Mouse (Mus musculus): ENCODE measurements at regions not wholly inside any gene's neighbourhood (a gene's known extent, or its start where the extent isn't known, plus 50 kb on each side); places are given as distances from the start of the nearest gene placed in this dataset.
A peak's percentile ranks its signal among the peaks of the same experiment; 100 is the strongest.

- no peak for TF ChIP-seq CTCF (IDR thresholded peaks at IDR 0.05)
- ATAC-seq (ENCODE audit: low FRiP score) = peak; percentile 47
- WGBS = 8% methylated on average over 7 of the region's 7 CpGs
These were observed 108.9 kb downstream of the Hsd17b3 start for GRCm38 (mm10) chr13:63980012-63980691.

GRCm38 (mm10) chr13:63979581-63979980 lies 109.4 kb downstream of the Hsd17b3 start:
- no peaks in the 10 kb centered on the region for H3K9me3 ChIP-seq (ENCODE audit: low read length)
- peaks cover 10% of the 10 kb centered on the region; the same call in 1 of the 2 replicates for H3K36me3 ChIP-seq (ENCODE audit: insufficient read depth, low read length)
- H3K9ac ChIP-seq (replicated peaks; ENCODE audit: low read length, poor library complexity, severe bottlenecking) = no peak overlapping the region
- 0 out of 2 replicates have a peak, but pooled peaks cover 2% of the 10 kb centered on the region for H3K27me3 ChIP-seq (ENCODE audit: insufficient read depth, low read length)
- ATAC-seq (ENCODE audit: low FRiP score) (no peak), DNase-seq (ENCODE audit: low spot score) (no peak)
- H3K4me3 ChIP-seq (ENCODE audit: low read depth, low read length) = no peak overlapping the region
- H3K4me2 ChIP-seq (ENCODE audit: low read depth, low read length, poor library complexity, severe bottlenecking) = no peak overlapping the region
- TF ChIP-seq CTCF (IDR thresholded peaks at IDR 0.05) = no peak
- 13% methylated on average over 1 of the region's 1 CpGs for WGBS
- H3K27ac ChIP-seq (ENCODE audit: low read depth, low read length) = no peak overlapping the region
- H3K4me1 ChIP-seq (ENCODE audit: insufficient read depth, low read length) = no peaks in the 10 kb centered on the region

More at GRCm38 (mm10) chr13:63980012-63980691, 108.9 kb downstream of the Hsd17b3 start:
- Histone ChIP-seq H3K9ac (replicated peaks; ENCODE audit: low read length, poor library complexity, severe bottlenecking) (no peak overlapping the region), H3K4me1 (ENCODE audit: insufficient read depth, low read length) (no peaks in the 10 kb centered on the region), H3K27ac (ENCODE audit: low read depth, low read length) (0 out of 2 replicates have a peak overlapping the region, but pooled peaks have one; percentile 18), H3K9me3 (ENCODE audit: low read length) (no peaks in the 10 kb centered on the region), H3K36me3 (ENCODE audit: insufficient read depth, low read length) (peaks cover 10% of the 10 kb centered on the region; the same call in 1 of the 2 replicates), H3K4me3 (ENCODE audit: low read depth, low read length) (no peak overlapping the region), H3K27me3 (ENCODE audit: insufficient read depth, low read length) (0 out of 2 replicates have a peak, but pooled peaks cover 2% of the 10 kb centered on the region), H3K4me2 (ENCODE audit: low read depth, low read length, poor library complexity, severe bottlenecking) (no peak overlapping the region)
- DNase-seq (ENCODE audit: low spot score) = peak; percentile 46

GRCm38 (mm10) chr13:63969907-63970306 lies 119.1 kb downstream of the Hsd17b3 start:
- H3K36me3 ChIP-seq (ENCODE audit: insufficient read depth, low read length) = no peaks in the 10 kb centered on the region
- DNase-seq (ENCODE audit: low spot score) (no peak), ATAC-seq (ENCODE audit: low FRiP score) (no peak)
- no peak overlapping the region for H3K9ac ChIP-seq (replicated peaks; ENCODE audit: low read length, poor library complexity, severe bottlenecking)
- TF ChIP-seq CTCF (IDR thresholded peaks at IDR 0.05) = no peak
- H3K4me2 ChIP-seq (ENCODE audit: low read depth, low read length, poor library complexity, severe bottlenecking) = no peak overlapping the region
- 70% methylated on average over 2 of the region's 2 CpGs for WGBS
- H3K27ac ChIP-seq (ENCODE audit: low read depth, low read length) = no peak overlapping the region
- H3K9me3 ChIP-seq (ENCODE audit: low read length) = no peaks in the 10 kb centered on the region
- H3K4me1 ChIP-seq (ENCODE audit: insufficient read depth, low read length) = no peaks in the 10 kb centered on the region
- no peaks in the 10 kb centered on the region for H3K27me3 ChIP-seq (ENCODE audit: insufficient read depth, low read length)
- H3K4me3 ChIP-seq (ENCODE audit: low read depth, low read length) = no peak overlapping the region

GRCm38 (mm10) chr13:63968623-63969022 lies 120.4 kb downstream of the Hsd17b3 start:
- Histone ChIP-seq H3K4me1 (ENCODE audit: insufficient read depth, low read length) (no peaks in the 10 kb centered on the region), H3K4me3 (ENCODE audit: low read depth, low read length) (no peak overlapping the region), H3K9ac (replicated peaks; ENCODE audit: low read length, poor library complexity, severe bottlenecking) (no peak overlapping the region), H3K27me3 (ENCODE audit: insufficient read depth, low read length) (no peaks in the 10 kb centered on the region), H3K4me2 (ENCODE audit: low read depth, low read length, poor library complexity, severe bottlenecking) (no peak overlapping the region), H3K27ac (ENCODE audit: low read depth, low read length) (no peak overlapping the region), H3K9me3 (ENCODE audit: low read length) (no peaks in the 10 kb centered on the region), H3K36me3 (ENCODE audit: insufficient read depth, low read length) (no peaks in the 10 kb centered on the region)
- TF ChIP-seq CTCF (IDR thresholded peaks at IDR 0.05) = no peak
- DNase-seq (ENCODE audit: low spot score) (no peak), ATAC-seq (ENCODE audit: low FRiP score) (no peak)
- 72% methylated on average over 3 of the region's 3 CpGs for WGBS

GRCm38 (mm10) chr13:63957098-63957497 lies 131.9 kb downstream of the Hsd17b3 start:
- ATAC-seq (ENCODE audit: low FRiP score) = no peak
- no peaks in the 10 kb centered on the region for H3K4me1 ChIP-seq (ENCODE audit: insufficient read depth, low read length)
- no peaks in the 10 kb centered on the region for H3K27me3 ChIP-seq (ENCODE audit: insufficient read depth, low read length)
- H3K4me2 ChIP-seq (ENCODE audit: low read depth, low read length, poor library complexity, severe bottlenecking) = no peak overlapping the region
- TF ChIP-seq CTCF (IDR thresholded peaks at IDR 0.05) = no peak
- no peaks in the 10 kb centered on the region for H3K36me3 ChIP-seq (ENCODE audit: insufficient read depth, low read length)
- WGBS = 83% methylated on average over 5 of the region's 5 CpGs
- no peak for DNase-seq (ENCODE audit: low spot score)
- H3K4me3 ChIP-seq (ENCODE audit: low read depth, low read length) = no peak overlapping the region
- no peak overlapping the region for H3K9ac ChIP-seq (replicated peaks; ENCODE audit: low read length, poor library complexity, severe bottlenecking)
- H3K9me3 ChIP-seq (ENCODE audit: low read length) = no peaks in the 10 kb centered on the region
- no peak overlapping the region for H3K27ac ChIP-seq (ENCODE audit: low read depth, low read length)

GRCm38 (mm10) chr13:63954305-63954704 lies 134.7 kb downstream of the Hsd17b3 start:
- Histone ChIP-seq H3K4me2 (ENCODE audit: low read depth, low read length, poor library complexity, severe bottlenecking) (no peak overlapping the region), H3K9ac (replicated peaks; ENCODE audit: low read length, poor library complexity, severe bottlenecking) (no peak overlapping the region), H3K4me3 (ENCODE audit: low read depth, low read length) (no peak overlapping the region), H3K4me1 (ENCODE audit: insufficient read depth, low read length) (no peaks in the 10 kb centered on the region), H3K9me3 (ENCODE audit: low read length) (no peaks in the 10 kb centered on the region), H3K27ac (ENCODE audit: low read depth, low read length) (no peak overlapping the region), H3K27me3 (ENCODE audit: insufficient read depth, low read length) (peaks cover 6% of the 10 kb centered on the region), H3K36me3 (ENCODE audit: insufficient read depth, low read length) (no peaks in the 10 kb centered on the region)
- DNase-seq (ENCODE audit: low spot score) (no peak), ATAC-seq (ENCODE audit: low FRiP score) (no peak)
- no peak for TF ChIP-seq CTCF (IDR thresholded peaks at IDR 0.05)
- WGBS = 74% methylated on average over 2 of the region's 2 CpGs
